Mouse (Mus musculus): ENCODE results near the gene Kcnj4. TPM values are rescaled to one million over a fixed set of nuclear protein-coding genes. Genes with fewer than 3 reads are reported as not detected.

The Kcnj4 gene
- polyA plus RNA-seq, 1 experiment from 2014 or later, result not detected

GRCm38 (mm10) chr15:79506460-79506859 is 1.4 kb upstream of the Kcnj4 start:
- no peak for DNase-seq (ENCODE audit: low spot score)
- Histone ChIP-seq H3K4me1 (peaks cover 33% of the 10 kb centered on the region), H3K4me3 (no peak overlapping the region), H3K27me3 (ENCODE audit: low read depth, poor library complexity, severe bottlenecking) (peaks cover 100% of the 10 kb centered on the region), H3K27ac (no peak overlapping the region), H3K36me3 (no peaks in the 10 kb centered on the region), H3K9me3 (replicated peaks) (no peaks in the 10 kb centered on the region)
- 39% methylated on average over 7 of the region's 7 CpGs for WGBS

GRCm38 (mm10) chr15:79505616-79506283 is 709 bp upstream of the Kcnj4 start:
- peak; percentile 88 for DNase-seq (ENCODE audit: low spot score)
- peaks cover 100% of the 10 kb centered on the region for H3K27me3 ChIP-seq (ENCODE audit: low read depth, poor library complexity, severe bottlenecking)
- peaks cover 29% of the 10 kb centered on the region for H3K4me1 ChIP-seq
- peak overlapping the region; percentile 75 for H3K4me3 ChIP-seq
- 1% methylated on average over 70 of the region's 71 CpGs for WGBS
- H3K36me3 ChIP-seq, result no peaks in the 10 kb centered on the region
- peak overlapping the region; percentile 79 for H3K27ac ChIP-seq
- no peaks in the 10 kb centered on the region for H3K9me3 ChIP-seq (replicated peaks)

DNA sequence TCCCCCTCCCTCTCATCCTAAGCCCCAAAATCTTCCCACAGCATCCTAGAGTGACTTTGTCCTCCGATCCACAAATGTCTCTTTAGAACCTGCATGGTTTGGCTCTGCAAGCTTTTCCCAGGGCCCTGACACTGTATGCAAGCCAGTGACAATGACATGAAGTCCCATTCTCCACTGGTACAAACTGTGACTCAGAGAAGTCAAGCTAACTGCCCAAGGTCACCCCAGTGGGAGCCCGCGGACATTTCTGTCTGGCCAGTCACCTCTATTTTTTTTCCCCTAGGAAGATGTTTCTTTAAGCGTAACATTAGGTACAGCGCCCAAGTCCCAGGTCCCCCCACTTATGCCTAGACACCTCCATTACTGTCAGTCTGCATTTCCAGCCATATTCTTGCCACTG is 1.6 kb downstream of the Kcnj4 start:
- H3K27ac ChIP-seq, result no peak overlapping the region
- DNase-seq (ENCODE audit: low spot score), result no peak
- WGBS, result 82% methylated on average over 5 of the region's 5 CpGs
- H3K4me3 ChIP-seq, result no peak overlapping the region
- peaks cover 100% of the 10 kb centered on the region for H3K27me3 ChIP-seq (ENCODE audit: low read depth, poor library complexity, severe bottlenecking)
- no peaks in the 10 kb centered on the region for H3K36me3 ChIP-seq
- peaks cover 34% of the 10 kb centered on the region for H3K4me1 ChIP-seq
- H3K9me3 ChIP-seq (replicated peaks), result no peaks in the 10 kb centered on the region

DNA sequence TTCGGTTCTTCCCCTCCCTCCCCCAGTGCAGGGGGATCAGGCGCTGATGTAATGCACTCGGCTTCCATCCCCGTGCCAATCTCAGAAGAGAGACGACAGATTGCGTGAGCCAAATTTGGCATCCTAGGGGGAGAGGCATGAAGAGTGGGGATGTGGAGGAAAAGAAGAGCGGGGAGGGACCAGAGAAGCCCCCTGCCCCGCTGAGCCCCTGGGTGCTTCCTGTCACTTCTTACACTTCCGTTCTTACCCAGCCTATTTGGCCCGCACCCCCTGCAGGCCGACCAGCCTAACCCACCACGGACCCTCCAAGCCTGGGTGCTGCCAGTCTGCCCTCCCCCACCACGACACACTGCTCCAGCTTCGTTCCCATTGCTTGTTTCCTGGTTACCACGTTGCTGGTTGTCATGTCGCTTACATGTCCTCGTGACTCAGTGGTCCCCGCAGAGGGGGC is 2.1 kb downstream of the Kcnj4 start:
- Histone ChIP-seq H3K4me3 (no peak overlapping the region), H3K4me1 (peaks cover 34% of the 10 kb centered on the region), H3K27ac (no peak overlapping the region), H3K9me3 (replicated peaks) (no peaks in the 10 kb centered on the region), H3K36me3 (no peaks in the 10 kb centered on the region), H3K27me3 (ENCODE audit: low read depth, poor library complexity, severe bottlenecking) (peaks cover 100% of the 10 kb centered on the region)
- DNase-seq (ENCODE audit: low spot score), result no peak
- WGBS, result 16% methylated on average over 18 of the region's 18 CpGs

DNA sequence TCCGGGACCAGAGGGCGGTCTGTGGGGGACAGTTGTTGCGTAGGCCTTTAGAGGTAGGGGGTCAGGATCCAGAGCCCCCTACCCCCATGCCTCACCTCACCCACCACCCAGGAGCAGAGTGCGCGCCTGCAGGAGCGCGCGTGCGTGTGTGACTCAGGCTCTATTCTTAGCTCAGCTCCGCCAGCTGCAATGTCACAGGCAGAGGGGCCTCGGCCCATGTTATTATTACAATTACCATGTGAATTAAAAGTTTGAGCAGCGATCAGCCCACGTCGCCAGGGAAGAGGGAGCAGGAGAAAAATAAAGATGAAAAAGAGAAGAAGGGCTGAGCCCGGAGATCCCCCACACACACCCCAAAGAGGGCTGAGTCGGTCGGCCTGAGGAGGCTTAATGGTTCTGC is 4.9 kb downstream of the Kcnj4 start:
- Histone ChIP-seq H3K4me1 (peaks cover 15% of the 10 kb centered on the region), H3K27me3 (ENCODE audit: low read depth, poor library complexity, severe bottlenecking) (peaks cover 89% of the 10 kb centered on the region), H3K9me3 (replicated peaks) (no peaks in the 10 kb centered on the region), H3K27ac (no peak overlapping the region), H3K36me3 (no peaks in the 10 kb centered on the region), H3K4me3 (no peak overlapping the region)
- no peak for DNase-seq (ENCODE audit: low spot score)
- 80% methylated on average over 17 of the region's 17 CpGs for WGBS

DNA sequence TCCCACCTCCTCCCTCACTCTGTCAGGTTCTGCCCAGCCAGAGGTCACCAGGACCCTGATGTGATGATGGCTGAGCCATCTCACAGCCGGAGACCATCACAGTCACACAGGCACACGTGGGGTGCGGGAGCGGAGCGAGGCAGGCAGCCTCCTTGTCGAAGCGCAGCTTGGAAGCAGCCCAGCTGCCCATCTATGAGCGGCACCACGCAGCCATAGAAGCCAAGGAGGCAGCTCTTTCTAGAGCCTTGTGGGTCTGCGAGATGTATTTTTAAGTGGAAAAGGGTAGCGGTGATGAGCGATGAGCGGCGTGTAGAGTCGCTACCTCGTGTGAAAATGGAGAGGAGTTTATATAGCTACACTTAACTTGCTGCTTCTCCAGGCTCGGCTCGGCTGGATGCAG is 11.5 kb downstream of the Kcnj4 start:
- no peak overlapping the region for H3K4me3 ChIP-seq
- no peak for DNase-seq (ENCODE audit: low spot score)
- H3K4me1 ChIP-seq, result no peaks in the 10 kb centered on the region
- no peaks in the 10 kb centered on the region for H3K36me3 ChIP-seq
- no peaks in the 10 kb centered on the region for H3K9me3 ChIP-seq (replicated peaks)
- H3K27ac ChIP-seq, result no peak overlapping the region
- WGBS, result 51% methylated on average over 18 of the region's 18 CpGs
- H3K27me3 ChIP-seq (ENCODE audit: low read depth, poor library complexity, severe bottlenecking), result peaks cover 86% of the 10 kb centered on the region

DNA sequence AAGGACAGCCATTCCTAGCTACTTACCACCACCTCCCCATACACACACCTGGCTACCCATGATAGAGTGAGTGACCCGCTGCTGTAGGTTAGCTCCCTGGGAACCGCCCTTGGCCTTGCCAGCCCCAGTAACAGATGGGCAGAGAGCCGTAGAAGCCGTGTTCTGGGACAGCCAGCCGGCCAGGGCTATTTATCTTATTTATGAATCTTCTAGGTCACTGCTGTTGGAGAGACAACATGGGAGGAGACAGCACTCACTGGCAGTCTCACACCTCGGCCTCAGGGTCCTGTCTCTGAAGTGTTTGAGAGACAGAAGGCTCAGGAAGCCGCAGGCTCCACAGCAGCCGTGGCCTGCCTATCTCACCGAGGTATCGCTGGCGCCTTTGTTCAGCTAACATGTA is 15.6 kb downstream of the Kcnj4 start:
- Histone ChIP-seq H3K27me3 (ENCODE audit: low read depth, poor library complexity, severe bottlenecking) (peaks cover 61% of the 10 kb centered on the region), H3K9me3 (replicated peaks) (no peaks in the 10 kb centered on the region), H3K27ac (no peak overlapping the region), H3K36me3 (no peaks in the 10 kb centered on the region), H3K4me3 (no peak overlapping the region), H3K4me1 (no peaks in the 10 kb centered on the region)
- 77% methylated on average over 11 of the region's 11 CpGs for WGBS
- DNase-seq (ENCODE audit: low spot score), result no peak

- no peaks in the 10 kb centered on the region for H3K36me3 ChIP-seq
- 8% methylated on average over 15 of the region's 15 CpGs for WGBS
- no peak overlapping the region for H3K4me3 ChIP-seq
- H3K27ac ChIP-seq, result no peak overlapping the region
- no peak for DNase-seq (ENCODE audit: low spot score)
- 0 out of 2 replicates have a peak, but pooled peaks cover 8% of the 10 kb centered on the region for H3K4me1 ChIP-seq
- H3K27me3 ChIP-seq (ENCODE audit: low read depth, poor library complexity, severe bottlenecking), result peaks cover 56% of the 10 kb centered on the region
- H3K9me3 ChIP-seq (replicated peaks), result no peaks in the 10 kb centered on the region
Measured at GRCm38 (mm10) chr15:79481181-79481688, 23.8 kb downstream of the Kcnj4 start.

- Histone ChIP-seq H3K36me3 (no peaks in the 10 kb centered on the region), H3K4me3 (no peak overlapping the region), H3K27ac (no peak overlapping the region), H3K4me1 (0 out of 2 replicates have a peak, but pooled peaks cover 8% of the 10 kb centered on the region), H3K27me3 (ENCODE audit: low read depth, poor library complexity, severe bottlenecking) (peaks cover 42% of the 10 kb centered on the region), H3K9me3 (replicated peaks) (no peaks in the 10 kb centered on the region)
- no peak for DNase-seq (ENCODE audit: low spot score)
- 55% methylated on average over 6 of the region's 6 CpGs for WGBS
Measured at GRCm38 (mm10) chr15:79477227-79477626, 27.8 kb downstream of the Kcnj4 start.

DNA sequence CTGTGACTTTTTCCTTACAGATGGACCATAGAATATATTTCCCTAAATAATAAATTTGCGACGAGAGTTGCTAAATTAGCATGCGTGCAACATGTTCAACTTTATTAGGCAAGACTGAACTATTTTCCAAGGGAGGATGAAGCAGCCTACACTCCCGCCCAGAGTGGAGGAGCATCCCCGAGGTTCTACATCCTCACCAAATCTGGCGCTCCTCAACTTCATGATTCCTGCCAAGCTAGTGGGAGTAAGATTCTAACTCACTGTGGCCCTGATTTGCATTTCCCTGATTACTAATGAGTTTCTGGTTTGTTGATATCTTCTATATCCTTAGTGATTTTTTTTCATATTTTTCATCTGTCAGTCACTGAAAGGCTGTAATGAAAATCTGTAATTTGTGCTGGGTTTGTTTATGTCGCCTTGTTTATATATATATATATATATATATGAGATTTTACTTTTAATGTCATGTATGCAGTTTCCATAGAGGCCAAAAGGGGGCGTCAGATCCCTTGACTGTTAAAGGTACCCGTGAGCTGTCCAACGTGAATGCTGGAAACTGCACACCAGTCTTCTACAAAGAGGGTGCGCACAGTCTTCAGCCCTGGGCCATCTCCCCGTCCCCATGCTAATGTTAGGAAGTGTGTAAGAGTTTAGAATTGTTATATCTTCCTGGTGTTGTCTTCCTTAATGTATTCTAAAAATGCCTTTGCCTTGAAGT is 31.2 kb downstream of the Kcnj4 start:
- H3K36me3 ChIP-seq, result no peaks in the 10 kb centered on the region
- 57% methylated on average over 12 of the region's 12 CpGs for WGBS
- DNase-seq (ENCODE audit: low spot score), result no peak

DNA sequence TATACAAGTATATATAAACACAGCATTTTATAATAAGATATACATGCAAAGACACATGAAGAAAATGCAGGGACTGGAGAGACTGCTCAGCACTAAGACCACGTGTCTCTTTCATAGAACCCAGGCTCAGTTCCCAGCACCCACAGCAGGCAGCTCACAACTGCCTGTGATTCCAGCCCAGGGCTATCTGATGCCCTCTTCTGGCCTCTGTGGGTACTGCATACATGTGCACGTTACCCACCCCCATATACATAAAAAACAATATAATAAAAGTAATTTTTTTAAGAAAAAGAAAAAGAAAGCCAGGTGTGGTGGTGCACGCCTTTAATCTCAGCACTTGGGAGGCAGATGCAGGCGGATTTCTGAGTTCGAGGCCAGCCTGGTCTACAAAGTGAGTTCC is 32.0 kb downstream of the Kcnj4 start:
- Histone ChIP-seq H3K9me3 (replicated peaks) (no peaks in the 10 kb centered on the region), H3K4me3 (no peak overlapping the region), H3K27ac (no peak overlapping the region), H3K4me1 (peaks cover 18% of the 10 kb centered on the region), H3K36me3 (no peaks in the 10 kb centered on the region), H3K27me3 (ENCODE audit: low read depth, poor library complexity, severe bottlenecking) (peaks cover under 1% of the 10 kb centered on the region; the same call in 1 of the 2 replicates)
- no peak for DNase-seq (ENCODE audit: low spot score)
- 82% methylated on average over 5 of the region's 5 CpGs for WGBS

More for the DNA sequence above, 31.2 kb downstream of the Kcnj4 start:
- no peak overlapping the region for H3K27ac ChIP-seq
- H3K27me3 ChIP-seq (ENCODE audit: low read depth, poor library complexity, severe bottlenecking), result peaks cover 8% of the 10 kb centered on the region
- H3K4me3 ChIP-seq, result no peak overlapping the region
- peaks cover 18% of the 10 kb centered on the region for H3K4me1 ChIP-seq
- H3K9me3 ChIP-seq (replicated peaks), result no peaks in the 10 kb centered on the region

GRCm38 (mm10) chr15:79471095-79471494 is 33.9 kb downstream of the Kcnj4 start:
- 53% methylated on average over 10 of the region's 10 CpGs for WGBS
- peak overlapping the region; percentile 34 for H3K4me3 ChIP-seq
- H3K27me3 ChIP-seq (ENCODE audit: low read depth, poor library complexity, severe bottlenecking), result peaks cover 10% of the 10 kb centered on the region; the same call in 1 of the 2 replicates
- H3K36me3 ChIP-seq, result no peaks in the 10 kb centered on the region
- peaks cover 14% of the 10 kb centered on the region for H3K4me1 ChIP-seq
- DNase-seq (ENCODE audit: low spot score), result no peak
- H3K9me3 ChIP-seq (replicated peaks), result no peaks in the 10 kb centered on the region
- H3K27ac ChIP-seq, result no peak overlapping the region

GRCm38 (mm10) chr15:79470583-79470982 is 34.5 kb downstream of the Kcnj4 start:
- no peak for DNase-seq (ENCODE audit: low spot score)
- Histone ChIP-seq H3K4me3 (peak overlapping the region; percentile 34), H3K9me3 (replicated peaks) (no peaks in the 10 kb centered on the region), H3K27ac (no peak overlapping the region), H3K36me3 (no peaks in the 10 kb centered on the region), H3K4me1 (peaks cover 14% of the 10 kb centered on the region), H3K27me3 (ENCODE audit: low read depth, poor library complexity, severe bottlenecking) (peaks cover 10% of the 10 kb centered on the region; the same call in 1 of the 2 replicates)
- WGBS, result 28% methylated on average over 17 of the region's 17 CpGs

Measured in limb, embryonic 10.5 days (tissue).